Mouse (Mus musculus) CD8-positive naive resting alpha-beta T cell, adult 2 months (primary cell): ENCODE results near the gene Lamb2.

Experiments used
- DNase-seq, 2 experiments: peaks; one replicate each; pipeline ENCODE4 v3.0.0; 2022; ENCODE audit warnings: low read depth in 2 of 2, low spot score in 2 of 2

Lamb2 gene

DNA sequence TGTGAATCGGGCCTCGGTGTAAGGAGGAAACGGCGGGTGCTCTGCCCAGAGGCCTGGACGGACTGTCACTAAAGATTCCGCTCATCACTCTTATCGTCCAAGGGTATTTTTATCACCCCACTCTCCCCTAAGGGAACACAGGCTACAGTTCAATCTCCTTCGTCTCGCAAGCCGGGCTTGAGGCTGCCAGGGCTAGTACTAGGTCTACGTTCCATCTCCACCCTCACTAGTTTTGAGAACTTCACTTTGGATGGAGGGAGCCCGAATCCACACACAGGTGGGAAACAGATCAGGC lies 11.7 kb downstream of the Lamb2 start:
- DNase-seq, result no peak

- no peak for DNase-seq
These were observed 12.7 kb downstream of the Lamb2 start for GRCm38 (mm10) chr9:108492043-108492750.

- DNase-seq, result no peak
These were observed 13.7 kb downstream of the Lamb2 start for GRCm38 (mm10) chr9:108493246-108493645.

DNA sequence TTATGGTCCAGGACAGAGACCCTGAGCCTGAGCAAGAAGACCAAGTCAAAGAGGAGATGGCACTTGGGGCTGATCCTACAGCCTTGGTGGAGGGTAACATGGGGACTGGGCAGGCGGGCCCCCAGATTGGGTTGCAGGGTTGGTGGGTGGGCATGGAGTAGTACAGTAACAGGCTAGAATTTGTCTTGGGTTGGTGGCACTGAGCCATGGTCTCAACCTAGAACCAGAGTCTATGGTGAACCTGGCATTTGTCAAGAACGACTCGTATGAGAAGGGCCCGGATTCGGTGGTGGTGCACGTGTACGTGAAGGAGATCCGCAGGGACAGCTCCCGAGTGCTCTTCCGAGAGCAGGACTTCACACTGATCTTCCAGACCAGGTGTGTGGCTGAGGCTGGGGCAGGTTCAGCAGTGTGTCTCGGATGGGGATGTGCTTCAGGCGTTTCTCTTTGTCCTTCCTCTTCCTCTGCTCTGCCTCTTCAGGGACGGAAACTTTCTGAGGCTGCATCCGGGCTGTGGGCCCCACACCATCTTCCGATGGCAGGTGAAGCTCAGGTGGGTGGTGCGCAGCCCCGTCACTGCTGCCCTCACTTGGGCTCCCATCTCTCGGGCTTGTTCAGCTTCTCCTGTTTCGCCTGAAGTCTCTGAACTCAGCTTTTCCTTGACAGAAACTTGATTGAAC lies 14.8 kb downstream of the Lamb2 start:
- DNase-seq, result no peak

DNA sequence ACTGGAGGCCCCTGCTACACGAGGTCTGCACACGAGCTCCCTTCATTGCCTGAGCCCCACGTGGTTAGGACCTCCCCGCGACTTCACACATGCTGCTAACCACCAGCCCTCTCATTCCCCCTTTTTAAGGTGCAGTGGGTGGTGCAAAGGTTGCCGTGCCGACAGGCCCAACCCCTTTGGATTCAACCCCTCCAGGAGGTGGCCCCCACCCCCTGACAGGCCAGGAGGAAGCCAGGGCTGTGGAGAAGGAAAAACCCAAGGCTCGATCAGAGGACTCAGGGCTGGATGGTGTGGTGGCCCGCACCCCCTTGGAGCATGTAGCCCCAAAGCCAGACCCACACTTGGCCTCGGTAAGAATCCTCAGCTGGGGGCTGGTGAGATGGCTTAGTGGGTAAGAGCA lies 15.4 kb downstream of the Lamb2 start:
- DNase-seq, result no peak

DNA sequence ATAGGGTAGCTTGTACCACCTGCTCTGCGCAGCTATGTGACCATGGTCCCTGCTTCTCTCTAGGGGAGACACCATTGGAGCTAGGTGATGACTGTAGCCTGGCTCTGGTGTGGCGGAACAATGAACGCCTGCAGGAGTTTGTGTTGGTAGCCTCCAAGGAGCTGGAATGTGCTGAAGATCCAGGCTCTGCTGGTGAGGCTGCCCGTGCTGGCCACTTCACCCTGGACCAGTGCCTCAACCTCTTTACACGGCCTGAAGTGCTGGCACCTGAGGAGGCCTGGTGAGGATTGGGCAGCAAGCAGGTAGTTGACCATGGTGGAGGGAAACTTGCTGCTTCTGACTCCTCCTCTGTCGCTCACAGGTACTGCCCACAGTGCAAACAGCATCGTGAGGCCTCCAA lies 19.7 kb downstream of the Lamb2 start:
- no peak for DNase-seq

- DNase-seq, result no peak
These were observed 20.4 kb downstream of the Lamb2 start for GRCm38 (mm10) chr9:108499943-108500342.

GRCm38 (mm10) chr9:108506901-108507300 lies 27.4 kb downstream of the Lamb2 start:
- no peak for DNase-seq

- peak; percentile 82 to 88 for DNase-seq
These were observed 28.3 kb downstream of the Lamb2 start, which contains the start of gene Qars for GRCm38 (mm10) chr9:108507619-108508434. Gene Qars, plus strand, starts transcription at chr9:108507706.

GRCm38 (mm10) chr9:108508776-108509175 lies 29.2 kb downstream of the Lamb2 start:
- DNase-seq, result no peak

- peak; percentile 89 to 92 for DNase-seq
These were observed 37.1 kb downstream of the Lamb2 start, which contains the start of gene Qrich1 for GRCm38 (mm10) chr9:108516380-108517251. Gene Qrich1, plus strand, starts transcription at chr9:108516806.

- peak; percentile 55 to 69 for DNase-seq
These were observed 37.9 kb downstream of the Lamb2 start for GRCm38 (mm10) chr9:108517253-108517930.

GRCm38 (mm10) chr9:108517931-108518332 lies 38.4 kb downstream of the Lamb2 start:
- DNase-seq, result peak in 1 of 2 experiments; percentile 52

DNA sequence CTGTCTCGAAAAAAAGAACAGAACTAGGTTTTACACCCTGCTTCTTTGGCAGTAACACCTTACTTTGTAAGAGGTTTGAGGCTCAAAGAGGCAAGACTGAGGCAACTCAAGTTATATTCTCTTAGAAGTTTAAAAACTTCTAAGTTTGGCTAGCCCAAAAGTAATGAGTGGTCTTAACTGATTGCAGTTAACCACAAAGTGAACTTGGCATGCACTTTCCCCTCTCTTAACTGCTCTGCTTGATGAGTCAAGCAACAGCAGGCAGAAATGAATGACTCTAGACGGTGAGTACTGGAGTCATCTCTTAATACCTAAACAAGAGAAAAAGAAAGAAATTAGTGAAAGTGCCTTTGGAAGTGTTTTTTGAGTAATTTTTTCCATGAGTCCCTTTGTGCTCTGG lies 42.1 kb downstream of the Lamb2 start:
- DNase-seq, result no peak

- no peak for DNase-seq
These were observed 43.8 kb downstream of the Lamb2 start for GRCm38 (mm10) chr9:108523341-108523740.

DNA sequence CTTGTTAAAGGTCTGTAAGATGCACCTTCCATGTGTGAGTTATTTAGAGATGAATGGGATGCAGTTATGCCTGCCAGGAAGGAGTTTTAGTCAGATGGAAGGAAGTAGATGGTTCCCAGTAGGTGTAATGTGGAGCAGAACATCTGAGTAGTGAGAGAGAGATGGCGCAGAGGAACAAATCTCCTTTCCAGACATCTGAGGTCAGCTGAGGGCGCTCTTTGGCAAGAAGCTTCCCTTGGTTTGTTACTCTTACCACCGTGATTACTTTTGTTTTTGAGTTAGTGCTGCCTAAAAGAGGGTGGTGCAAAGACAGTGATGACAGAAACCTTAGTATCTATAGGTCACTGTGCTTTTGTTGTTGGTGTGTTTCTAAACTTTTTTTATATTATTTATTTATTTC lies 45.9 kb downstream of the Lamb2 start:
- DNase-seq, result no peak

DNA sequence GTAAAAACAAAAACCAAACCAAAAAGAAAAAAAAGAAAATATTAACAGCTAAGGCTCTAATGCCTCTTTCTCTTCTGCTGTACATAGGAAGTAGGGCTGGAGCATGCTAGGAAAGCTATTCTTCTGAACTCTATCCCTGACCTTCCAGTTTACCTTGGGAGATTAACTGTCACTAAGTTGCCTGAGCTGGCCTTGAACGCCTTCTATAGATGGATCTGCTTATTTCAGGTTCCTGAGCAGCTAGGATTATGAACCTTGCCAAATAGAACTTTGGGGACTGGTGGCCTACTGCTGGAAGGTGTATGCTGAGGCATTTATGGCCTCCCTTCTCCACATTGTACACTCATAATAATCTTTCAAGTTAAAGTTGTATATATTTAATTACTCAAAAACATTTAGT lies 51.4 kb downstream of the Lamb2 start:
- DNase-seq, result no peak

DNA sequence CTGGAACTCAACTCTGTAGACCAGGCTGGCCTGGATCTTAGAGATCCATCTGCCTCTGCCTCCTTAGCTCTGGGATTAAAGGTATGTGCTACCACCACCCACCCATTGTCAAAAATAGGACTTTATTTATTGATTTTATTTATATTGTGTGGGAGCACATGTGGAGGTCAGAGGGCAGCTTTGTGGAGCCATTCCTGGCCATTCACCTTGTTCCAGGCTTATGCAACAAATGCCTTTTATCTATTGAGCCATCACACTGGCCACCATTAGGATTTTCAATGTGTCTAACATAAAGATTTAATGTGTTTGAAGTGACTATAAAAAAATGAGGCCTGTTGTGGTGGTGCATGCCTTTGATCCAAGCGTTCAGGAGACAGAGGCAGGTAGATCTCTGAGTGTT lies 52.0 kb downstream of the Lamb2 start:
- no peak for DNase-seq
